ENCODE assay signal across 11 mouse cellular contexts in the genomic region with DNA sequence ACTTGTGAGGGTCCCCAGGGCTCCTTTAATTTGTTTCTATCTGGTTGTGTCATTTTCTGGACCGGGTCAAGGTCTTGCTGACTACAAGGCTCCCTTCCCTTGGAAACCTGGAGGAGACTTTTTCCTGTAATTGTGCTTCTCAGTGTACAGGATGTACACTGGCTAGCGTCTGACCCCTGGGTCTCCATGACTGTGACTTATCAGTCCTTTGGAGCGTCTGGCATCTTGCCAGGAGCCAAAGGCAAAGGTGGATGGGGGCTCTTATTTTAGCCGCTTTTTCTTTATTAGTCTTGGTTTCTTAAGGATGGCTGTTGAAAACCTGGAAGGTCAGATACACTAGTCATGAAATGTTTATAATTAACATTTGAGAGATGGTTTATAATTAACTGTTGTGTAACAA. TPM values are rescaled to one million over a fixed set of nuclear protein-coding genes. Genes with fewer than 3 reads are reported as not detected.
DNase-seq lines count a peak whose midpoint lies in the region; ATAC-seq lines count a peak whose summit lies in the region.
"Had no signal": no experiment of that assay in that cellular context is flagged by ENCODE, and none has a peak within 500 bp of the region (broad histone marks: within the 10 kb centered on the region; RNA-seq: fewer than 3 reads in every experiment).

No protein-coding gene starts in this region.

- no peaks in the 10 kb centered on the region for H3K9me3 ChIP-seq in intestine, embryonic 16.5 days (ENCODE audit: control insufficient read depth, low read length)
- H3K9me3 ChIP-seq in midbrain, embryonic 11.5 days (ENCODE audit: control insufficient read depth, low read length): no peaks in the 10 kb centered on the region
- H3K9me3 ChIP-seq: intestine, embryonic 15.5 days had no signal

- H3K4me3 ChIP-seq in intestine, embryonic 16.5 days (ENCODE audit: low read length): no peak overlapping the region
- no peak overlapping the region for H3K4me3 ChIP-seq in midbrain, embryonic 11.5 days (ENCODE audit: low read depth, low read length)
- H3K4me3 ChIP-seq: intestine, embryonic 15.5 days had no signal

- H3K27ac ChIP-seq in intestine, embryonic 16.5 days (ENCODE audit: low read length): no peak overlapping the region
- no peak overlapping the region for H3K27ac ChIP-seq in midbrain, embryonic 11.5 days (ENCODE audit: low read depth, low read length)
- H3K27ac ChIP-seq: intestine, embryonic 15.5 days; macrophage had no signal

- H3K4me1 ChIP-seq in intestine, embryonic 16.5 days (ENCODE audit: control insufficient read depth, insufficient read depth, low read length): no peaks in the 10 kb centered on the region
- H3K4me1 ChIP-seq in midbrain, embryonic 11.5 days (ENCODE audit: control insufficient read depth, insufficient read depth, low read length): no peaks in the 10 kb centered on the region
- H3K4me1 ChIP-seq: intestine, embryonic 15.5 days had no signal

- H3K9ac ChIP-seq in intestine, embryonic 16.5 days (ENCODE audit: low read depth, low read length): no peak overlapping the region
- no peak overlapping the region for H3K9ac ChIP-seq in midbrain, embryonic 11.5 days (ENCODE audit: low read length)
- H3K9ac ChIP-seq: intestine, embryonic 15.5 days had no signal

- no peaks in the 10 kb centered on the region for H3K27me3 ChIP-seq in intestine, embryonic 16.5 days (replicated peaks; ENCODE audit: control insufficient read depth, insufficient read depth, low read length)
- H3K27me3 ChIP-seq in midbrain, embryonic 11.5 days (ENCODE audit: control insufficient read depth, insufficient read depth, low read length): no peaks in the 10 kb centered on the region
- H3K27me3 ChIP-seq: intestine, embryonic 15.5 days had no signal

- peak; percentile 41 to 66 for DNase-seq in adrenal gland, adult (ENCODE audit: inconsistent age in 2 of 2, low spot score in 1 of 2)
- no peak for DNase-seq in adrenal gland, postnatal 4 days (ENCODE audit: low spot score in 2 of 2)
- DNase-seq in adrenal gland, postnatal 36 days: peak; percentile 29 to 58
- DNase-seq in heart, postnatal 14 days: peak; percentile 65 to 70
- peak; percentile 77 to 89 for DNase-seq in kidney, postnatal 25 days
- DNase-seq in left cerebral cortex, adult 11 months (ENCODE audit: low spot score): no peak
- no peak for DNase-seq in midbrain, embryonic 11.5 days (ENCODE audit: low spot score, missing footprints)
- DNase-seq: spleen, adult 18-20 months had no signal

- 55% methylated on average over 4 of the region's 4 CpGs for WGBS in intestine, embryonic 16.5 days
- 84% methylated on average over 4 of the region's 4 CpGs for WGBS in midbrain, embryonic 11.5 days

- no peak for ATAC-seq in intestine, embryonic 16.5 days
- ATAC-seq in midbrain, embryonic 11.5 days (ENCODE audit: low FRiP score): no peak
- ATAC-seq: intestine, embryonic 15.5 days had no signal

- no peak overlapping the region for H3K4me2 ChIP-seq in intestine, embryonic 16.5 days (ENCODE audit: low read depth, low read length)
- H3K4me2 ChIP-seq in midbrain, embryonic 11.5 days: no peak overlapping the region
- H3K4me2 ChIP-seq: intestine, embryonic 15.5 days had no signal

- no peaks in the 10 kb centered on the region for H3K36me3 ChIP-seq in intestine, embryonic 16.5 days (ENCODE audit: control insufficient read depth, insufficient read depth, low read length)
- H3K36me3 ChIP-seq in midbrain, embryonic 11.5 days (ENCODE audit: control insufficient read depth, insufficient read depth, low read length): no peaks in the 10 kb centered on the region
- H3K36me3 ChIP-seq: intestine, embryonic 15.5 days had no signal

- intact Hi-C loops in heart, postnatal 14 days (cut with DNase I): no loop called here

RNA-seq across cellular contexts. Expression of gene Enpp6, which starts 3.9 kb away (rescaled TPM):
- total RNA-seq in adrenal gland, postnatal 4 days (2021): 1 to 10 TPM; 2.5 to 2.6 TPM
- total RNA-seq in adrenal gland, postnatal 36 days (2021): 1 to 10 TPM; 1.5 to 4.6 TPM
- total RNA-seq in heart, postnatal 14 days (2021): 1 to 10 TPM; 5.2 to 5.5 TPM
- 0.15 and 0.21 TPM in 2 replicates for polyA plus RNA-seq in intestine, embryonic 16.5 days (2015; fragmentation: Nextera tagmentation; extraction: Ambion mirVana)
- polyA plus RNA-seq in midbrain, embryonic 11.5 days (2014; fragmentation: Nextera tagmentation; extraction: Ambion mirVana): 0.19 and 0.37 TPM in 2 replicates

Comparison
In these comparisons a context has a peak if more than half of its experiments do, and no peak if none do; other contexts are left out.
1. DNase-seq: peak in adrenal gland, adult (2 of 2), adrenal gland, postnatal 36 days (2 of 2), heart, postnatal 14 days (2 of 2) and kidney, postnatal 25 days (2 of 2); none in adrenal gland, postnatal 4 days (0 of 2), left cerebral cortex, adult 11 months (single experiment) and midbrain, embryonic 11.5 days (single experiment).